Mouse (Mus musculus) heart, embryonic 10.5 days (tissue): Measurements from ENCODE around the gene Hdgfl2. TPM values are rescaled to one million over a fixed set of nuclear protein-coding genes. Genes with fewer than 3 reads are reported as not detected.

Experiments used
- DNase-seq: peaks from one replicate; pipeline ENCODE4 v3.0.0-alpha.2; 2017; ENCODE audit warnings: low spot score
- H3K27ac ChIP-seq: fragments of 300-500 bp; sonication (generic); 2 replicates; pipeline ENCODE4 v1.5.1; 2016; ENCODE audit warnings: mild to moderate bottlenecking
- H3K27me3 ChIP-seq: fragments of 300-500 bp; sonication (generic); 2 replicates; pipeline ENCODE4 v1.6.1; 2016; ENCODE audit warnings: mild to moderate bottlenecking; ENCODE audit not compliant: poor library complexity, insufficient read depth, severe bottlenecking
- H3K36me3 ChIP-seq: fragments of 300-500 bp; sonication (generic); 2 replicates; pipeline ENCODE4 v1.6.1; 2016; ENCODE audit warnings: mild to moderate bottlenecking, moderate library complexity
- H3K4me1 ChIP-seq: fragments of 300-500 bp; sonication (generic); 2 replicates; pipeline ENCODE4 v1.6.1; 2016; ENCODE audit warnings: mild to moderate bottlenecking
- H3K4me3 ChIP-seq: fragments of 300-500 bp; sonication (generic); 2 replicates; pipeline ENCODE4 v1.5.1; 2016; ENCODE audit warnings: mild to moderate bottlenecking, moderate library complexity
- H3K9me3 ChIP-seq: fragments of 300-500 bp; sonication (generic); 2 replicates; pipeline ENCODE4 v1.6.1; 2016; ENCODE audit warnings: mild to moderate bottlenecking, moderate library complexity
- WGBS: fragments of 180-500 bp; shearing (Covaris S2); methylation state at CpG from one replicate; pipeline ENCODE4 v1.1.7; 2016; 5-methylcytosine and 5-hydroxymethylcytosine counted together
- polyA plus RNA-seq: library from polyadenylated mRNA; unstranded; fragments of >200 nt; fragmentation: Nextera tagmentation; extraction: Ambion mirVana; gene quantifications from 2 replicates; pipeline ENCODE4 v1.2.1, GENCODE M21; 2016

Gene Hdgfl2
- polyA plus RNA-seq, 1 experiment from 2014 or later = 139 TPM

GRCm38 (mm10) chr17:56141702-56142605, 62.5 kb downstream of the Hdgfl2 start:
- under 1% methylated on average over 39 of the region's 47 CpGs for WGBS
- peaks cover 43% of the 10 kb centered on the region for H3K4me1 ChIP-seq
- H3K36me3 ChIP-seq = no peaks in the 10 kb centered on the region
- H3K27ac ChIP-seq = peak overlapping the region; percentile 43; the same call in 1 of the 2 replicates
- H3K4me3 ChIP-seq = peak overlapping the region; percentile 48
- H3K27me3 ChIP-seq = peaks cover 98% of the 10 kb centered on the region
- H3K9me3 ChIP-seq = no peaks in the 10 kb centered on the region
- no peak for DNase-seq

GRCm38 (mm10) chr17:56144546-56144945, 65.1 kb downstream of the Hdgfl2 start:
- 62% methylated on average over 9 of the region's 9 CpGs for WGBS
- Histone ChIP-seq H3K27ac (no peak overlapping the region), H3K4me3 (no peak overlapping the region), H3K27me3 (peaks cover 100% of the 10 kb centered on the region), H3K9me3 (no peaks in the 10 kb centered on the region), H3K36me3 (no peaks in the 10 kb centered on the region), H3K4me1 (peaks cover 43% of the 10 kb centered on the region)
- no peak for DNase-seq

- peaks cover 32% of the 10 kb centered on the region for H3K4me1 ChIP-seq
- H3K9me3 ChIP-seq = no peaks in the 10 kb centered on the region
- H3K27ac ChIP-seq = no peak overlapping the region
- H3K36me3 ChIP-seq = no peaks in the 10 kb centered on the region
- no peak for DNase-seq
- 20% methylated on average over 9 of the region's 9 CpGs for WGBS
- H3K27me3 ChIP-seq = peaks cover 100% of the 10 kb centered on the region
- no peak overlapping the region for H3K4me3 ChIP-seq
Measured at GRCm38 (mm10) chr17:56146131-56146530, 66.7 kb downstream of the Hdgfl2 start.

- Histone ChIP-seq H3K4me1 (peaks cover 19% of the 10 kb centered on the region), H3K27ac (no peak overlapping the region), H3K27me3 (peaks cover 97% of the 10 kb centered on the region), H3K4me3 (no peak overlapping the region), H3K36me3 (no peaks in the 10 kb centered on the region), H3K9me3 (no peaks in the 10 kb centered on the region)
- no peak for DNase-seq
- WGBS = 47% methylated on average over 12 of the region's 12 CpGs
Measured at GRCm38 (mm10) chr17:56147420-56147819, 68.0 kb downstream of the Hdgfl2 start.

- DNase-seq = no peak
- WGBS = 19% methylated on average over 9 of the region's 9 CpGs
- no peaks in the 10 kb centered on the region for H3K9me3 ChIP-seq
- H3K4me3 ChIP-seq = no peak overlapping the region
- no peaks in the 10 kb centered on the region for H3K36me3 ChIP-seq
- H3K27ac ChIP-seq = no peak overlapping the region
- H3K4me1 ChIP-seq = peaks cover 16% of the 10 kb centered on the region
- peaks cover 97% of the 10 kb centered on the region for H3K27me3 ChIP-seq
Measured at GRCm38 (mm10) chr17:56148280-56148679, 68.8 kb downstream of the Hdgfl2 start.

GRCm38 (mm10) chr17:56148790-56149618, 69.6 kb downstream of the Hdgfl2 start:
- Histone ChIP-seq H3K4me1 (peaks cover 22% of the 10 kb centered on the region), H3K27me3 (peaks cover 97% of the 10 kb centered on the region), H3K9me3 (no peaks in the 10 kb centered on the region), H3K27ac (no peak overlapping the region), H3K36me3 (no peaks in the 10 kb centered on the region), H3K4me3 (peak overlapping the region; percentile 37)
- 2% methylated on average over 30 of the region's 30 CpGs for WGBS
- DNase-seq = no peak

- Histone ChIP-seq H3K9me3 (no peaks in the 10 kb centered on the region), H3K4me1 (peaks cover 24% of the 10 kb centered on the region), H3K27me3 (peaks cover 97% of the 10 kb centered on the region), H3K36me3 (no peaks in the 10 kb centered on the region), H3K27ac (no peak overlapping the region), H3K4me3 (no peak overlapping the region)
- no peak for DNase-seq
- WGBS = 47% methylated on average over 2 of the region's 2 CpGs
Measured at GRCm38 (mm10) chr17:56149897-56150296, 70.5 kb downstream of the Hdgfl2 start.

Other genes with a start within 250 kb of the Hdgfl2 start
- 5.9 and 6.9 TPM in 2 replicates for gene Zfp119a, start 200.7 kb upstream of the Hdgfl2 start, polyA plus RNA-seq
- 8.2 and 11.0 TPM in 2 replicates for gene Zfp959, start 187.5 kb upstream of the Hdgfl2 start, polyA plus RNA-seq
- 3.9 TPM in 2 replicates for gene Zfp119b, start 130.1 kb upstream of the Hdgfl2 start, polyA plus RNA-seq
- 0.25 and 0.72 TPM in 2 replicates for gene Ebi3, start 127.0 kb upstream of the Hdgfl2 start, polyA plus RNA-seq
- gene Yju2, start 120.5 kb upstream of the Hdgfl2 start, polyA plus RNA-seq = 20.9 and 24.4 TPM in 2 replicates
- 11.3 and 15.2 TPM in 2 replicates for gene Shd, start 109.2 kb upstream of the Hdgfl2 start, polyA plus RNA-seq
- 8.4 and 23.2 TPM in 2 replicates for gene Fsd1, start 93.1 kb upstream of the Hdgfl2 start, polyA plus RNA-seq
- gene Stap2, start 74.0 kb upstream of the Hdgfl2 start, polyA plus RNA-seq = 7.7 and 8.0 TPM in 2 replicates
- gene Mpnd, start 73.9 kb upstream of the Hdgfl2 start, polyA plus RNA-seq = 69.5 and 111 TPM in 2 replicates
- gene Sh3gl1, start 43.0 kb upstream of the Hdgfl2 start, polyA plus RNA-seq = 117 and 155 TPM in 2 replicates
- gene Chaf1a, start 39.2 kb upstream of the Hdgfl2 start, polyA plus RNA-seq = 24.0 and 30.0 TPM in 2 replicates
- gene Ubxn6, start 4.6 kb upstream of the Hdgfl2 start, polyA plus RNA-seq = 33.1 and 34.3 TPM in 2 replicates
- gene Plin4, start 30.2 kb downstream of the Hdgfl2 start, polyA plus RNA-seq = 0.05 and 0.08 TPM in 2 replicates
- 0.18 and 0.46 TPM in 2 replicates for gene Plin5, start 38.0 kb downstream of the Hdgfl2 start, polyA plus RNA-seq
- not detected in 2 replicates for gene Lrg1, start 42.4 kb downstream of the Hdgfl2 start, polyA plus RNA-seq
- 0.36 and 1.0 TPM in 2 replicates for gene Sema6b, start 60.7 kb downstream of the Hdgfl2 start, polyA plus RNA-seq
- gene Tnfaip8l1, start 82.8 kb downstream of the Hdgfl2 start, polyA plus RNA-seq = 5.5 and 6.0 TPM in 2 replicates
- 94.2 and 106 TPM in 2 replicates for gene Mydgf, start 104.3 kb downstream of the Hdgfl2 start, polyA plus RNA-seq
- 31.0 and 34.3 TPM in 2 replicates for gene Dpp9, start 139.3 kb downstream of the Hdgfl2 start, polyA plus RNA-seq
- 15.0 and 20.3 TPM in 2 replicates for gene Fem1a, start 177.2 kb downstream of the Hdgfl2 start, polyA plus RNA-seq
- 6.8 and 9.5 TPM in 2 replicates for gene Ticam1, start 197.2 kb downstream of the Hdgfl2 start, polyA plus RNA-seq
- 81.7 and 93.2 TPM in 2 replicates for gene Plin3, start 213.2 kb downstream of the Hdgfl2 start, polyA plus RNA-seq
- gene Arrdc5, start 220.7 kb downstream of the Hdgfl2 start, polyA plus RNA-seq = not detected in 2 replicates
- gene Uhrf1, start 223.7 kb downstream of the Hdgfl2 start, polyA plus RNA-seq = 136 and 163 TPM in 2 replicates
- 34.6 and 35.6 TPM in 2 replicates for gene Kdm4b, start 246.4 kb downstream of the Hdgfl2 start, polyA plus RNA-seq